Comparison of ENCODE assay signal across 11 mouse cellular contexts in genomic region chr11:75415096-75415495, GRCm38 (mm10). TPM values are rescaled to one million over a fixed set of nuclear protein-coding genes. Genes with fewer than 3 reads are reported as not detected.
DNase-seq lines count a peak whose midpoint lies in the region; ATAC-seq lines count a peak whose summit lies in the region.
"Had no signal": no experiment of that assay in that cellular context is flagged by ENCODE, and none has a peak within 500 bp of the region (broad histone marks: within the 10 kb centered on the region; RNA-seq: fewer than 3 reads in every experiment).

No protein-coding gene starts in this region.

- no peak overlapping the region for H3K4me2 ChIP-seq in midbrain, embryonic 14.5 days (ENCODE audit: low read length)
- no peak overlapping the region for H3K4me2 ChIP-seq in midbrain, embryonic 15.5 days

- WGBS in midbrain, embryonic 14.5 days, result 53% methylated on average over 7 of the region's 7 CpGs
- WGBS in midbrain, embryonic 15.5 days, result 43% methylated on average over 7 of the region's 7 CpGs

- no peaks in the 10 kb centered on the region for H3K36me3 ChIP-seq in midbrain, embryonic 14.5 days (ENCODE audit: control insufficient read depth, insufficient read depth, low read length)
- no peaks in the 10 kb centered on the region for H3K36me3 ChIP-seq in midbrain, embryonic 15.5 days (replicated peaks)

- intact Hi-C loops in heart, postnatal 25 days (cut with DNase I), result no loop called here
- intact Hi-C loops in gastrocnemius, postnatal 14 days (cut with DNase I; ENCODE audit: low total_unique reads), result no loop called here

- no peak overlapping the region for H3K4me3 ChIP-seq in midbrain, embryonic 14.5 days (replicated peaks; ENCODE audit: low read depth, low read length)
- no peak overlapping the region for H3K4me3 ChIP-seq in midbrain, embryonic 15.5 days
- H3K4me3 ChIP-seq: left cerebral cortex, adult 2 months had no signal

- H3K27me3 ChIP-seq in midbrain, embryonic 14.5 days (ENCODE audit: control insufficient read depth, insufficient read depth, low read length), result no peaks in the 10 kb centered on the region
- no peaks in the 10 kb centered on the region for H3K27me3 ChIP-seq in midbrain, embryonic 15.5 days (replicated peaks)

- 0 out of 2 replicates have a peak overlapping the region, but pooled peaks have one; percentile 2 for H3K27ac ChIP-seq in midbrain, embryonic 14.5 days (replicated peaks; ENCODE audit: low read depth, low read length)
- H3K27ac ChIP-seq in midbrain, embryonic 15.5 days, result no peak overlapping the region
- H3K27ac ChIP-seq: left cerebral cortex, adult 2 months had no signal

- no peak for ATAC-seq in midbrain, embryonic 14.5 days (ENCODE audit: low FRiP score, low TSS enrichment)
- ATAC-seq in midbrain, embryonic 15.5 days (replicated peaks), result no peak
- ATAC-seq in granulocyte monocyte progenitor cell, adult 5-6 weeks (replicated peaks; ENCODE audit: poor library complexity, severe bottlenecking), result peak; percentile 97

- DNase-seq in heart, adult 11 months, result peak; percentile 97
- DNase-seq in heart, postnatal 25 days (ENCODE audit: low spot score), result no peak
- no peak for DNase-seq in midbrain, embryonic 14.5 days
- DNase-seq in thymus, postnatal 10 days (ENCODE audit: low spot score in 2 of 2), result peak; percentile 22 to 33
- no peak for DNase-seq in adrenal gland, postnatal 4 days (ENCODE audit: low spot score in 2 of 2)
- no peak for DNase-seq in gastrocnemius, postnatal 14 days
- DNase-seq: adrenal gland, adult 8-10 months; heart, postnatal 14 days had no signal

- H3K9ac ChIP-seq in midbrain, embryonic 14.5 days (replicated peaks; ENCODE audit: low read length), result no peak overlapping the region
- H3K9ac ChIP-seq in midbrain, embryonic 15.5 days, result no peak overlapping the region

- H3K9me3 ChIP-seq in midbrain, embryonic 14.5 days (ENCODE audit: control insufficient read depth, low read length), result no peaks in the 10 kb centered on the region
- no peaks in the 10 kb centered on the region for H3K9me3 ChIP-seq in midbrain, embryonic 15.5 days

- H3K4me1 ChIP-seq in midbrain, embryonic 14.5 days (ENCODE audit: control insufficient read depth, insufficient read depth, low read length), result no peaks in the 10 kb centered on the region
- no peaks in the 10 kb centered on the region for H3K4me1 ChIP-seq in midbrain, embryonic 15.5 days

RNA-seq across cellular contexts. Expression of gene Serpinf1, which starts 7.4 kb away (rescaled TPM):
- total RNA-seq in heart, postnatal 25 days (2021), result 10 to 100 TPM; 26.3 to 26.9 TPM
- 2.7 and 38.5 TPM in 2 replicates for polyA plus RNA-seq in midbrain, embryonic 14.5 days (2014; fragmentation: Nextera tagmentation; extraction: Ambion mirVana)
- polyA plus RNA-seq in midbrain, embryonic 15.5 days (2015; fragmentation: Nextera tagmentation; extraction: Ambion mirVana), result 29.8 and 42.7 TPM in 2 replicates
- 117 and 157 TPM in 2 replicates for total RNA-seq in granulocyte monocyte progenitor cell, adult 5-6 weeks (2014; fragmentation: Nextera tagmentation)
- total RNA-seq in granulocyte monocyte progenitor cell, adult 5-6 weeks (2017), result 77.7 and 84.8 TPM in 2 replicates
- total RNA-seq in adrenal gland, postnatal 4 days (2021), result 100 to 1,000 TPM in 1 of 2 experiments, 10 to 100 TPM in 1; 45.8 to 111 TPM
- total RNA-seq in gastrocnemius, postnatal 14 days (2021), result 100 to 1,000 TPM; 128 to 156 TPM

RNA-seq across cellular contexts. Expression of gene Serpinf2, which starts 24.3 kb away (rescaled TPM):
- total RNA-seq in heart, postnatal 25 days (2021), result not detected
- polyA plus RNA-seq in midbrain, embryonic 14.5 days (2014; fragmentation: Nextera tagmentation; extraction: Ambion mirVana), result not detected in 2 replicates
- 0.37 TPM in 1 of 2 replicates, not detected in the other for polyA plus RNA-seq in midbrain, embryonic 15.5 days (2015; fragmentation: Nextera tagmentation; extraction: Ambion mirVana)
- total RNA-seq in granulocyte monocyte progenitor cell, adult 5-6 weeks (2014; fragmentation: Nextera tagmentation), result not detected in 2 replicates
- total RNA-seq in granulocyte monocyte progenitor cell, adult 5-6 weeks (2017), result not detected in 2 replicates
- total RNA-seq in adrenal gland, postnatal 4 days (2021), result 100 to 1,000 TPM in 1 of 2 experiments, 10 to 100 TPM in 1; 12.4 to 127 TPM
- total RNA-seq in gastrocnemius, postnatal 14 days (2021), result not detected
- total RNA-seq: heart, postnatal 14 days had no signal

RNA-seq across cellular contexts. Expression of gene Wdr81, which starts 39.4 kb away (rescaled TPM):
- 1 to 10 TPM; 7.7 to 9.1 TPM for total RNA-seq in heart, postnatal 25 days (2021)
- 5.7 and 7.4 TPM in 2 replicates for polyA plus RNA-seq in midbrain, embryonic 14.5 days (2014; fragmentation: Nextera tagmentation; extraction: Ambion mirVana)
- 8.4 and 8.7 TPM in 2 replicates for polyA plus RNA-seq in midbrain, embryonic 15.5 days (2015; fragmentation: Nextera tagmentation; extraction: Ambion mirVana)
- total RNA-seq in granulocyte monocyte progenitor cell, adult 5-6 weeks (2014; fragmentation: Nextera tagmentation), result 10.2 and 15.6 TPM in 2 replicates
- 4.4 and 5.1 TPM in 2 replicates for total RNA-seq in granulocyte monocyte progenitor cell, adult 5-6 weeks (2017)
- 10 to 100 TPM; 18.1 to 18.4 TPM for total RNA-seq in adrenal gland, postnatal 4 days (2021)
- total RNA-seq in gastrocnemius, postnatal 14 days (2021), result 1 to 10 TPM; 6.0 TPM

RNA-seq across cellular contexts. Expression of gene Tlcd2, which starts 46.4 kb away (rescaled TPM):
- 1 to 10 TPM; 7.9 to 8.1 TPM for total RNA-seq in heart, postnatal 25 days (2021)
- polyA plus RNA-seq in midbrain, embryonic 14.5 days (2014; fragmentation: Nextera tagmentation; extraction: Ambion mirVana), result 1.1 and 2.5 TPM in 2 replicates
- polyA plus RNA-seq in midbrain, embryonic 15.5 days (2015; fragmentation: Nextera tagmentation; extraction: Ambion mirVana), result 2.2 and 2.8 TPM in 2 replicates
- 12.1 and 30.0 TPM in 2 replicates for total RNA-seq in granulocyte monocyte progenitor cell, adult 5-6 weeks (2014; fragmentation: Nextera tagmentation)
- total RNA-seq in granulocyte monocyte progenitor cell, adult 5-6 weeks (2017), result 14.1 and 23.2 TPM in 2 replicates
- 10 to 100 TPM; 12.9 to 17.8 TPM for total RNA-seq in adrenal gland, postnatal 4 days (2021)
- total RNA-seq in gastrocnemius, postnatal 14 days (2021), result 10 to 100 TPM; 17.3 to 23.0 TPM

Comparison
In these comparisons a context has a peak if more than half of its experiments do, and no peak if none do; other contexts are left out.
1. DNase-seq: peak in heart, adult 11 months (single experiment) and thymus, postnatal 10 days (2 of 2); none in heart, postnatal 25 days (single experiment), midbrain, embryonic 14.5 days (single experiment), adrenal gland, postnatal 4 days (0 of 2) and gastrocnemius, postnatal 14 days (single experiment).
2. RNA of gene Serpinf2, which starts 24.3 kb away (total RNA-seq): 12.4 to 127 TPM in adrenal gland, postnatal 4 days; not detected in gastrocnemius, postnatal 14 days, not detected in heart, postnatal 25 days and not detected in granulocyte monocyte progenitor cell, adult 5-6 weeks; every median in the first group is over 10 times any median in the second.